Comparison of ENCODE assay signal across 8 mouse cellular contexts in the genomic region with DNA sequence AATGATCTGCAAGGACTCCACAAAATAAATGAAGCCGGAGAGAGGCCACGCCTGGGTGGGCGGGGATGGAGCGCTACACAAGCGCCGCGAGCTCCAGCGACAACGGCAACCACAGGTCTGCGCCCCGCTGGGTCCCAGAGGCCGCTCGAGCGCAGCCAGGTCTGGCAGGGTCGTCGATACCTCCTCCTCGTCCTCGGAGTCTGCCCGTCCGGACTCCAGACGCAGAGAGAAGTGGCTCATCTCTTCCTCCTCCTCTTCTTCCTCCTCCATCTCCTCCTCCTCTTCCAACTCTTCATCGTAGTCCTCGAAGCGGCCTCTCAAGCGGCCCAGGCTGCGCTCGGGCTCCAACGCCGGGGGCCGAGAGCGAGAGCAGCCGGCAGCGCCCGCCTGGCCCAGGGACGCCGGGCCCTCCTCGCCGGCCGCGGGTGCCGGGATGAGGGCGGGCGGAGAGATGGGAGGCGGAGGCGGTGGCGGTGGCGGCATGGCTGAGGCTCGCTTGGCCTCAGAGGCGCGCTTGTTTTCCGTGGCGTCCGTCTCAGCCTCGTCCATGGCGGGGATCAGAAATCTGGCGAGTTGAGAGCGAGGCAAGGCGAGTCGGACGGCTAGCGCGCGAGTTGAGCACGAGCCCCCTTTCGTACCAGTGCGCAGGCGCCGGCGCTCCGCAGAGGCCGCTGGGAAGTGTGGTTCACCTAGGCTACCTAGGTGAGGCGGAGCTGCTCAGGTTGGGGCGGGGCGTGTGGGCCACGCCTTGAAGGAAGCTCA. TPM values are rescaled to one million over a fixed set of nuclear protein-coding genes. Genes with fewer than 3 reads are reported as not detected.
DNase-seq lines count a peak whose midpoint lies in the region; ATAC-seq and TF ChIP-seq lines count a peak whose summit lies in the region.

A gene (minus strand): TSS at position 636 of the 762 bp plus-strand sequence.

- peak within 1 kb of the TSS; percentile 87 for H3K27ac ChIP-seq in heart, embryonic 12.5 days (ENCODE audit: poor library complexity, severe bottlenecking)
- peak within 1 kb of the TSS; percentile 87 for H3K27ac ChIP-seq in kidney, embryonic 16.5 days (ENCODE audit: low read length)
- peak within 1 kb of the TSS; percentile 74 for H3K27ac ChIP-seq in liver, adult 2 months (replicated peaks; ENCODE audit: insufficient read depth, low read depth, low read length)

- TF ChIP-seq POLR2A in liver, adult 2 months (IDR thresholded peaks at IDR 0.05; ENCODE audit: extremely low read depth, insufficient read depth, low read length) = peak; percentile 50
- TF ChIP-seq POLR2A in myocyte (IDR thresholded peaks at IDR 0.05; ENCODE audit: insufficient read length, low read depth) = peak; percentile 81

- H3K9me3 ChIP-seq in erythroblast, embryonic 14.5 days (ENCODE audit: control insufficient read depth, low read length) = no peaks in the 10 kb centered on the region
- no peaks in the 10 kb centered on the region for H3K9me3 ChIP-seq in heart, embryonic 12.5 days (replicated peaks)
- H3K9me3 ChIP-seq in kidney, embryonic 16.5 days (ENCODE audit: low read length) = no peaks in the 10 kb centered on the region

- H3K4me3 ChIP-seq in erythroblast, embryonic 14.5 days (replicated peaks) = peak within 1 kb of the TSS; percentile 77
- peak within 1 kb of the TSS; percentile 87 for H3K4me3 ChIP-seq in heart, embryonic 12.5 days
- H3K4me3 ChIP-seq in kidney, embryonic 16.5 days (ENCODE audit: low read length) = peak within 1 kb of the TSS; percentile 64
- peak within 1 kb of the TSS; percentile 95 for H3K4me3 ChIP-seq in liver, adult 2 months (ENCODE audit: insufficient read depth, low read depth, low read length)
- peak within 1 kb of the TSS; percentile 50 for H3K4me3 ChIP-seq in myocyte

- H3K9ac ChIP-seq in heart, embryonic 12.5 days = peak within 1 kb of the TSS; percentile 85
- H3K9ac ChIP-seq in kidney, embryonic 16.5 days (replicated peaks; ENCODE audit: low read length) = peak within 1 kb of the TSS; percentile 86
- peak within 1 kb of the TSS; percentile 92 for H3K9ac ChIP-seq in liver, adult 2 months (ENCODE audit: low read depth, low read length)

- peak; percentile 82 for ATAC-seq in heart, embryonic 12.5 days (ENCODE audit: insufficient number of reproducible peaks, low FRiP score)
- ATAC-seq in kidney, embryonic 16.5 days (ENCODE audit: low FRiP score, low TSS enrichment) = peak; percentile 93

- peaks cover 27% of the 10 kb centered on the region for H3K4me1 ChIP-seq in erythroblast, embryonic 14.5 days (ENCODE audit: control insufficient read depth)
- H3K4me1 ChIP-seq in heart, embryonic 12.5 days (replicated peaks) = peaks cover 11% of the 10 kb centered on the region
- H3K4me1 ChIP-seq in kidney, embryonic 16.5 days (ENCODE audit: insufficient read depth, low read length) = peaks cover 16% of the 10 kb centered on the region
- peaks cover 11% of the 10 kb centered on the region for H3K4me1 ChIP-seq in liver, adult 2 months (ENCODE audit: control insufficient read depth, insufficient read depth, low read length)

- peaks cover 4% of the 10 kb centered on the region; the same call in 1 of the 2 replicates for H3K79me2 ChIP-seq in liver, adult 2 months (ENCODE audit: control insufficient read depth, insufficient read depth, low read length)
- H3K79me2 ChIP-seq in myocyte (ENCODE audit: control insufficient read depth, insufficient read depth) = peaks cover 10% of the 10 kb centered on the region

- under 1% methylated on average over 74 of the region's 75 CpGs for WGBS in heart, embryonic 12.5 days
- WGBS in kidney, embryonic 16.5 days = under 1% methylated on average over 75 of the region's 75 CpGs
- under 1% methylated on average over 75 of the region's 75 CpGs for WGBS in liver, adult 2 months

- peak within 1 kb of the TSS; percentile 47 for H3ac ChIP-seq in myocyte (ENCODE audit: control insufficient read depth, insufficient read length)

- peak; percentile 93 for DNase-seq in CD4-positive, CD25-positive, alpha-beta regulatory T cell, adult 2 months (ENCODE audit: low read depth, low spot score)
- DNase-seq in brain, embryonic 18.5 days (ENCODE audit: low read depth, low spot score) = peak; percentile 59
- peak; percentile 73 for DNase-seq in liver, adult 2 months (ENCODE audit: extremely low read depth, low read depth, low spot score)
- peak; percentile 77 to 90 for DNase-seq in spleen, postnatal 4 days (ENCODE audit: low spot score in 2 of 2)

- H3K36me3 ChIP-seq in erythroblast, embryonic 14.5 days (ENCODE audit: control insufficient read depth) = peaks cover 22% of the 10 kb centered on the region
- H3K36me3 ChIP-seq in heart, embryonic 12.5 days = peaks cover 16% of the 10 kb centered on the region
- H3K36me3 ChIP-seq in kidney, embryonic 16.5 days (ENCODE audit: insufficient read depth, low read length) = peaks cover 23% of the 10 kb centered on the region
- peaks cover 6% of the 10 kb centered on the region; the same call in 1 of the 2 replicates for H3K36me3 ChIP-seq in liver, adult 2 months (ENCODE audit: control insufficient read depth, insufficient read depth, low read length)
- H3K36me3 ChIP-seq in myocyte (ENCODE audit: control insufficient read depth, insufficient read depth) = no peaks in the 10 kb centered on the region

- TF ChIP-seq CTCF in liver, adult 2 months (IDR thresholded peaks at IDR 0.05; ENCODE audit: low read depth, low read length) = no peak

- peak within 1 kb of the TSS; percentile 82 for H3K4me2 ChIP-seq in heart, embryonic 12.5 days
- H3K4me2 ChIP-seq in kidney, embryonic 16.5 days (replicated peaks; ENCODE audit: low read depth, low read length) = peak within 1 kb of the TSS; percentile 78
- H3K4me2 ChIP-seq in myocyte (ENCODE audit: low read depth) = peak within 1 kb of the TSS; percentile 94

- H3K27me3 ChIP-seq in erythroblast, embryonic 14.5 days (ENCODE audit: control insufficient read depth) = no peaks in the 10 kb centered on the region
- no peaks in the 10 kb centered on the region for H3K27me3 ChIP-seq in heart, embryonic 12.5 days (replicated peaks)
- H3K27me3 ChIP-seq in kidney, embryonic 16.5 days (ENCODE audit: insufficient read depth, low read length) = no peaks in the 10 kb centered on the region
- no peaks in the 10 kb centered on the region for H3K27me3 ChIP-seq in liver, adult 2 months (ENCODE audit: control insufficient read depth, insufficient read depth, low read length)
- H3K27me3 ChIP-seq in myocyte (ENCODE audit: control insufficient read depth, insufficient read depth, insufficient read length) = no peaks in the 10 kb centered on the region

TF ChIP-seq in myocyte, 11 proteins besides CTCF, POLR2A, EP300 and RAD21:
- TF ChIP-seq TCF3 (IDR thresholded peaks at IDR 0.05; ENCODE audit: insufficient read length, low read depth) = no peak
- no peak for TF ChIP-seq MYOG (IDR thresholded peaks at IDR 0.05; ENCODE audit: control insufficient read depth in 1 of 3, insufficient read depth in 1 of 3, insufficient read length in 2 of 3, low read depth in 2 of 3)
- peak; percentile 4 for TF ChIP-seq USF1 (IDR thresholded peaks at IDR 0.05; ENCODE audit: low read depth)
- TF ChIP-seq POLR2AphosphoS2 (IDR thresholded peaks at IDR 0.05; ENCODE audit: insufficient read length, low read depth) = peak; percentile 80

RNA-seq across cellular contexts. Expression of the gene that starts here (rescaled TPM):
- 0.46 and 0.48 TPM in 2 replicates for polyA plus RNA-seq in erythroblast, embryonic 14.5 days (2012)
- polyA plus RNA-seq in heart, embryonic 12.5 days (2016; fragmentation: Nextera tagmentation; extraction: Ambion mirVana) = 12.9 and 14.5 TPM in 2 replicates
- polyA plus RNA-seq in kidney, embryonic 16.5 days (2015; fragmentation: Nextera tagmentation; extraction: Ambion mirVana) = 20.2 and 25.6 TPM in 2 replicates
- 3.6 and 5.9 TPM in 2 replicates for total RNA-seq in liver, adult 2 months (2014; rRNA removed)
- polyA plus RNA-seq in liver, adult 2 months (2012; rRNA removed) = 4.6 and 5.0 TPM in 2 replicates
- polyA plus RNA-seq in myocyte (2012; fragmentation: generic; extraction: Trizol) = 5.6 TPM

Comparison
In these comparisons a context has a peak if more than half of its experiments do, and no peak if none do; other contexts are left out.
1. Peak in every context shown above with its lines: DNase-seq, ATAC-seq, H3K4me3 ChIP-seq and H3K27ac ChIP-seq.